Mouse (Mus musculus): ENCODE measurements at regions not wholly inside any gene's neighbourhood (a gene's known extent, or its start where the extent isn't known, plus 50 kb on each side); places are given as distances from the start of the nearest gene placed in this dataset.
"Not testable (repeated sequence)": the region's sequence is repeated elsewhere in the genome, so short reads cannot be mapped to it uniquely, and the experiment has no call there.

DNA sequence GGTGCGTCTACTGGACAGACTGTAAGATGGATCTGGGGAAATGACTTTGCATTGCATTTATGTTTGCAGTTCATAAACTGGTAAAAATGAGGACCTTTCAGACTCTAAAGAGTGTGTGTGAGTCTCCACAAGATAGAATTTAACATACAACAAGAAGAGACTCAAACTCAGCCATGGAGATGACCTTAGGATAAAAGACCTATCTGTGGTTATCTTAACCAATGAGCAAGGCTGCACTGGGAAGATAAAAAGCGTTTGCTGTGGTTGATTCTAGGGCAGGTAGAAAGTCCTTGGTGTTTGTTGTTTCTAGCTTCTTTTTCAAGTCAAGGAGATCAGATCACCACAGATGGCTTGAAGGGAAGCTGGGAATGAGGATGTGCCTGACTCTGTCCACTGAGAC, 130.1 kb upstream of the Max start:
- 68% methylated on average over 2 of the region's 2 CpGs for WGBS
- Histone ChIP-seq H3K4me1 (ENCODE audit: control insufficient read depth, insufficient read depth, insufficient read length, low read length) (peaks cover 9% of the 10 kb centered on the region), H3K36me3 (ENCODE audit: control insufficient read depth, insufficient read depth, low read length) (no peaks in the 10 kb centered on the region), H3K27me3 (ENCODE audit: control insufficient read depth, insufficient read depth, low read length) (no peaks in the 10 kb centered on the region), H3K4me3 (ENCODE audit: low read depth, low read length) (no peak overlapping the region), H3K27ac (ENCODE audit: insufficient read depth, low read depth, low read length) (no peak overlapping the region)
- TF ChIP-seq CTCF (IDR thresholded peaks at IDR 0.05; ENCODE audit: extremely low read depth, insufficient read length, insufficient replicate concordance, low read depth, low read length): no peak

DNA sequence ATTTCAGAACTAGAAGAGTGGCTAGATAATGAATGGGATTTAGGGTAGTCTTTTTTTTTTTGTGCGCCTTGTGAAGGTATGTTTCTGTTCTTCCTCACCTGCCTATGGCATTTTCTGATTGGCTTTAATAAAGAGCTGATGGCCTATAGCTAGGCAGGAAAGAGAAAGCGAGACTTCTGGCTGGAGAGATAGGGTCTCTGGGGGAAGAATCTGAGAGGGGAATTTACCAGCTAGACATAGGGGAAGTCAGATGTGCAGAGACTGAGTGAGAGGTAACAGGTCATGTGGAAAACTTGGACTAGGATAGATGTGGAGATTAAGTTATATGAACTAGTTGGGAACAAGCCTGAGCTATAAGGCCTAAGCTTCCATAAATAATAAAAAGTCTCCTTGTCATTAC, 129.7 kb upstream of the Max start:
- no peak for TF ChIP-seq CTCF (IDR thresholded peaks at IDR 0.05; ENCODE audit: extremely low read depth, insufficient read length, insufficient replicate concordance, low read depth, low read length)
- TF ChIP-seq POLR2A (IDR thresholded peaks at IDR 0.05; ENCODE audit: low read depth, low read length): no peak
- H3K4me1 ChIP-seq (ENCODE audit: control insufficient read depth, insufficient read depth, insufficient read length, low read length): peaks cover 9% of the 10 kb centered on the region
- H3K4me3 ChIP-seq (ENCODE audit: low read depth, low read length): no peak overlapping the region
- no peaks in the 10 kb centered on the region for H3K36me3 ChIP-seq (ENCODE audit: control insufficient read depth, insufficient read depth, low read length)
- WGBS: 92% methylated on average over 2 of the region's 2 CpGs
- H3K27ac ChIP-seq (ENCODE audit: insufficient read depth, low read depth, low read length): no peak overlapping the region
- no peaks in the 10 kb centered on the region for H3K27me3 ChIP-seq (ENCODE audit: control insufficient read depth, insufficient read depth, low read length)

GRCm38 (mm10) chr12:77090525-77090924, 128.5 kb upstream of the Max start:
- TF ChIP-seq CTCF (IDR thresholded peaks at IDR 0.05; ENCODE audit: extremely low read depth, insufficient read length, insufficient replicate concordance, low read depth, low read length) (no peak), POLR2A (IDR thresholded peaks at IDR 0.05; ENCODE audit: low read depth, low read length) (no peak)
- WGBS: 91% methylated on average over 3 of the region's 3 CpGs
- Histone ChIP-seq H3K27me3 (ENCODE audit: control insufficient read depth, insufficient read depth, low read length) (no peaks in the 10 kb centered on the region), H3K4me3 (ENCODE audit: low read depth, low read length) (no peak overlapping the region), H3K27ac (ENCODE audit: insufficient read depth, low read depth, low read length) (no peak overlapping the region), H3K4me1 (ENCODE audit: control insufficient read depth, insufficient read depth, insufficient read length, low read length) (peaks cover 6% of the 10 kb centered on the region), H3K36me3 (ENCODE audit: control insufficient read depth, insufficient read depth, low read length) (no peaks in the 10 kb centered on the region)

DNA sequence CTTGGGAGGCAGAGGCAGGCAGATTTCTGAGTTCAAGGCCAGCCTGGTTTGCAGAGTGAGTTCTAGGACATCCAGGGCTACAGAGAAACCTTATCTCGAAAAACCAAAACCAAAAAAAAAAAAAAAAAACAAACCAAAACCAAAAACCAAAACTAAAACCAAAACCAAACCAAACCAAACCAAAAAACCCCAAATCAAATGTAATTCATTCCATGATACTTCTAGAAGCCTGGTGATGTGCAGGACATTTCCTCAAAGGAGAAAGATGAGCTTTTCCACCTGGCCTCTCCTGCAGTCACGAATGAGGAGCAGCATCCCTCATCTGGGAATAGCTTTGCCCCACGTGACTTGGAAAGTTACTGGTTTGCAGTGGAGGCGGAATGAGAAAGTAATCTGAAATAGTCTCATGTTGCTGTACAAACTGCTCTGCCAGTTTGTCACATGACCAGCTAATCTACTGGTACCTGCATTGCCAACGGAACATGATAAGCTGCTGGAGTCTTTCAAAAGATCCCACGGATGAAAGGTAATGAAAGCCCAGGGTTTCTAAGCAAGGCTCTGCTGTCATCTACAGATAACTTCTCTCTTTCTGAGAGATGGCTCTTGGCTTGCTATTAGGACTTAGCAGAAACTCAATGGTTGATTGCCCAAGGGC, 127.8 kb upstream of the Max start:
- Histone ChIP-seq H3K27me3 (ENCODE audit: control insufficient read depth, insufficient read depth, low read length) (no peaks in the 10 kb centered on the region), H3K4me3 (ENCODE audit: low read depth, low read length) (no peak overlapping the region), H3K36me3 (ENCODE audit: control insufficient read depth, insufficient read depth, low read length) (no peaks in the 10 kb centered on the region), H3K27ac (ENCODE audit: insufficient read depth, low read depth, low read length) (no peak overlapping the region), H3K4me1 (ENCODE audit: control insufficient read depth, insufficient read depth, insufficient read length, low read length) (peaks cover 10% of the 10 kb centered on the region)
- no peak for TF ChIP-seq CTCF (IDR thresholded peaks at IDR 0.05; ENCODE audit: extremely low read depth, insufficient read length, insufficient replicate concordance, low read depth, low read length)
- no peak for TF ChIP-seq POLR2A (IDR thresholded peaks at IDR 0.05; ENCODE audit: low read depth, low read length)
- WGBS: 53% methylated on average over 6 of the region's 6 CpGs

- TF ChIP-seq CTCF (IDR thresholded peaks at IDR 0.05; ENCODE audit: extremely low read depth, insufficient read length, insufficient replicate concordance, low read depth, low read length): no peak
- no peak for TF ChIP-seq POLR2A (IDR thresholded peaks at IDR 0.05; ENCODE audit: low read depth, low read length)
- Histone ChIP-seq H3K36me3 (ENCODE audit: control insufficient read depth, insufficient read depth, low read length) (no peaks in the 10 kb centered on the region), H3K4me3 (ENCODE audit: low read depth, low read length) (no peak overlapping the region), H3K27ac (ENCODE audit: insufficient read depth, low read depth, low read length) (no peak overlapping the region), H3K4me1 (ENCODE audit: control insufficient read depth, insufficient read depth, insufficient read length, low read length) (peaks cover 12% of the 10 kb centered on the region), H3K27me3 (ENCODE audit: control insufficient read depth, insufficient read depth, low read length) (no peaks in the 10 kb centered on the region)
- WGBS: 73% methylated on average over 2 of the region's 2 CpGs
Observed at GRCm38 (mm10) chr12:77088452-77088851, 126.5 kb upstream of the Max start.

- H3K27me3 ChIP-seq (ENCODE audit: control insufficient read depth, insufficient read depth, low read length); H3K4me1 ChIP-seq (ENCODE audit: control insufficient read depth, insufficient read depth, insufficient read length, low read length); H3K4me3 ChIP-seq (ENCODE audit: low read depth, low read length); H3K36me3 ChIP-seq (ENCODE audit: control insufficient read depth, insufficient read depth, low read length); H3K27ac ChIP-seq (ENCODE audit: insufficient read depth, low read depth, low read length): not testable (repeated sequence)
- WGBS: 96% methylated on average over 1 of the region's 1 CpGs
Observed at GRCm38 (mm10) chr12:77086931-77087330, 124.9 kb upstream of the Max start.

GRCm38 (mm10) chr12:77085894-77086293, 123.9 kb upstream of the Max start:
- Histone ChIP-seq H3K4me1 (ENCODE audit: control insufficient read depth, insufficient read depth, insufficient read length, low read length) (peaks cover 9% of the 10 kb centered on the region; the same call in 1 of the 2 replicates), H3K27me3 (ENCODE audit: control insufficient read depth, insufficient read depth, low read length) (no peaks in the 10 kb centered on the region), H3K4me3 (ENCODE audit: low read depth, low read length) (no peak overlapping the region), H3K36me3 (ENCODE audit: control insufficient read depth, insufficient read depth, low read length) (no peaks in the 10 kb centered on the region), H3K27ac (ENCODE audit: insufficient read depth, low read depth, low read length) (peak overlapping the region; percentile 81)
- TF ChIP-seq POLR2A (IDR thresholded peaks at IDR 0.05; ENCODE audit: low read depth, low read length) (no peak), CTCF (IDR thresholded peaks at IDR 0.05; ENCODE audit: extremely low read depth, insufficient read length, insufficient replicate concordance, low read depth, low read length) (no peak)
- WGBS: 32% methylated on average over 5 of the region's 5 CpGs

- WGBS: 32% methylated on average over 7 of the region's 7 CpGs
Observed at GRCm38 (mm10) chr12:77085244-77085643, 123.2 kb upstream of the Max start.

More at GRCm38 (mm10) chr12:77085244-77085643, 123.2 kb upstream of the Max start:
- TF ChIP-seq POLR2A (IDR thresholded peaks at IDR 0.05; ENCODE audit: low read depth, low read length) (no peak), CTCF (IDR thresholded peaks at IDR 0.05; ENCODE audit: extremely low read depth, insufficient read length, insufficient replicate concordance, low read depth, low read length) (no peak)
- Histone ChIP-seq H3K27ac (ENCODE audit: insufficient read depth, low read depth, low read length) (peak overlapping the region; percentile 81), H3K36me3 (ENCODE audit: control insufficient read depth, insufficient read depth, low read length) (no peaks in the 10 kb centered on the region), H3K4me1 (ENCODE audit: control insufficient read depth, insufficient read depth, insufficient read length, low read length) (peaks cover 9% of the 10 kb centered on the region; the same call in 1 of the 2 replicates), H3K4me3 (ENCODE audit: low read depth, low read length) (no peak overlapping the region), H3K27me3 (ENCODE audit: control insufficient read depth, insufficient read depth, low read length) (no peaks in the 10 kb centered on the region)

All from small intestine, adult 2 months (tissue).